Mouse (Mus musculus) neutrophil, adult 5-6 weeks (primary cell): ENCODE results near the gene Gli1. TPM values are rescaled to one million over a fixed set of nuclear protein-coding genes. Genes with fewer than 3 reads are reported as not detected.
"Not testable (repeated sequence)": the region's sequence is repeated elsewhere in the genome, so short reads cannot be mapped to it uniquely, and the experiment has no call there.

Experiments
- ATAC-seq: fragments of 151-379, 151-347 bp; 2 replicates; pipeline ENCODE4 v1.8.0; 2017; ENCODE audit warnings: mild to moderate bottlenecking, moderate TSS enrichment; ENCODE audit not compliant: insufficient number of reproducible peaks, poor library complexity, low FRiP score, severe bottlenecking; ENCODE audit errors: extremely low read depth
- total RNA-seq: library from RNA; stranded (forward); fragments of 200-1000 nt; gene quantifications from 2 replicates; pipeline ENCODE4 v1.2.3, GENCODE M21; 2017

The Gli1 gene
- total RNA-seq, 1 experiment from 2014 or later, result not detected

GRCm38 (mm10) chr10:127326017-127326801 lies 15.6 kb downstream of the Gli1 start:
- ATAC-seq, result no peak

GRCm38 (mm10) chr10:127325454-127326016 lies 16.2 kb downstream of the Gli1 start:
- no peak for ATAC-seq

GRCm38 (mm10) chr10:127324495-127324894 lies 17.3 kb downstream of the Gli1 start:
- ATAC-seq, result peak; percentile 84

GRCm38 (mm10) chr10:127323131-127323855 lies 18.5 kb downstream of the Gli1 start:
- ATAC-seq, result peak; percentile 67

GRCm38 (mm10) chr10:127322669-127323068 lies 19.1 kb downstream of the Gli1 start:
- no peak for ATAC-seq

GRCm38 (mm10) chr10:127322178-127322577 lies 19.6 kb downstream of the Gli1 start:
- no peak for ATAC-seq

- peak; percentile 40; the same call in 1 of the 2 replicates for ATAC-seq
Observed at GRCm38 (mm10) chr10:127321621-127322020, 20.2 kb downstream of the Gli1 start, which contains the start of gene Arhgap9. TSS of gene Arhgap9 (plus strand) at chr10:127321964.

- no peak for ATAC-seq
Observed at GRCm38 (mm10) chr10:127319969-127320368, 21.8 kb downstream of the Gli1 start.

- ATAC-seq, result no peak
Observed at GRCm38 (mm10) chr10:127318009-127318408, 23.8 kb downstream of the Gli1 start.

- ATAC-seq, result no peak
Observed at GRCm38 (mm10) chr10:127317277-127317676, 24.5 kb downstream of the Gli1 start.

GRCm38 (mm10) chr10:127314950-127315349 lies 26.8 kb downstream of the Gli1 start:
- ATAC-seq, result not testable (repeated sequence)

- ATAC-seq, result not testable (repeated sequence)
Observed at GRCm38 (mm10) chr10:127313516-127313915, 28.3 kb downstream of the Gli1 start.

GRCm38 (mm10) chr10:127312858-127313257 lies 28.9 kb downstream of the Gli1 start:
- no peak for ATAC-seq

- peak; percentile 73 for ATAC-seq
Observed at GRCm38 (mm10) chr10:127312356-127312676, 29.5 kb downstream of the Gli1 start.

- ATAC-seq, result peak; percentile 93
Observed at GRCm38 (mm10) chr10:127311476-127312355, 30.1 kb downstream of the Gli1 start, which contains the start of gene Mars. TSS of gene Mars (minus strand) at chr10:127311786.

- ATAC-seq, result no peak
Observed at GRCm38 (mm10) chr10:127310523-127311475, 31.0 kb downstream of the Gli1 start.

- ATAC-seq, result not testable (repeated sequence)
Observed at GRCm38 (mm10) chr10:127309167-127309566, 32.6 kb downstream of the Gli1 start.

GRCm38 (mm10) chr10:127303136-127303535 lies 38.6 kb downstream of the Gli1 start:
- ATAC-seq, result no peak
